ENCODE assay signal across 10 mouse cellular contexts in genomic region chr5:93265164-93265800, GRCm38 (mm10). TPM values are rescaled to one million over a fixed set of nuclear protein-coding genes. Genes with fewer than 3 reads are reported as not detected.
A peak's percentile ranks its signal among the peaks of the same experiment; 100 is the strongest.
DNase-seq lines count a peak whose midpoint lies in the region; ATAC-seq and TF ChIP-seq lines count a peak whose summit lies in the region.
"Had no signal": no experiment of that assay in that cellular context is flagged by ENCODE, and none has a peak within 500 bp of the region (broad histone marks: within the 10 kb centered on the region; RNA-seq: fewer than 3 reads in every experiment).

No protein-coding gene starts in this region.

- peaks cover 6% of the 10 kb centered on the region; the same call in 1 of the 2 replicates for H3K4me1 ChIP-seq in lung, embryonic 14.5 days (ENCODE audit: insufficient read depth)
- H3K4me1 ChIP-seq in limb, embryonic 14.5 days (ENCODE audit: control insufficient read depth, insufficient read depth, low read length), result peaks cover 14% of the 10 kb centered on the region
- peaks cover 25% of the 10 kb centered on the region for H3K4me1 ChIP-seq in neural tube, embryonic 15.5 days

- peak overlapping the region; percentile 88; the same call in 1 of the 2 replicates for H3K27ac ChIP-seq in lung, embryonic 14.5 days (ENCODE audit: low read depth)
- H3K27ac ChIP-seq in limb, embryonic 14.5 days (replicated peaks; ENCODE audit: low read depth, low read length), result 0 out of 2 replicates have a peak overlapping the region, but pooled peaks have one; percentile 10
- H3K27ac ChIP-seq in neural tube, embryonic 15.5 days (replicated peaks), result no peak overlapping the region
- H3K27ac ChIP-seq: embryonic facial prominence, embryonic 12.5 days; liver, embryonic 13.5 days had no signal

- TF ChIP-seq CTCF in lung, embryonic 14.5 days (IDR thresholded peaks at IDR 0.05; ENCODE audit: low read depth), result 0 out of 2 replicates have a peak, but pooled peaks have one; percentile 2

- no peak overlapping the region for H3K4me2 ChIP-seq in lung, embryonic 14.5 days
- no peak overlapping the region for H3K4me2 ChIP-seq in limb, embryonic 14.5 days (replicated peaks; ENCODE audit: low read depth, low read length, severe bottlenecking)
- no peak overlapping the region for H3K4me2 ChIP-seq in neural tube, embryonic 15.5 days

- DNase-seq in lung, embryonic 14.5 days, result peak; percentile 23
- no peak for DNase-seq in lung, postnatal 14 days
- no peak for DNase-seq in limb, embryonic 14.5 days (ENCODE audit: low spot score)
- DNase-seq in splenic B cell, adult 2 months (ENCODE audit: low read depth, low spot score), result peak; percentile 80
- DNase-seq: liver, embryonic 13.5 days; right cerebral cortex, adult 18-20 months had no signal

- 61% methylated on average over 7 of the region's 7 CpGs for WGBS in lung, embryonic 14.5 days
- WGBS in limb, embryonic 14.5 days, result 48% methylated on average over 7 of the region's 7 CpGs
- WGBS in neural tube, embryonic 15.5 days, result 83% methylated on average over 7 of the region's 7 CpGs

- no peak for TF ChIP-seq POLR2A in limb, embryonic 14.5 days (IDR thresholded peaks at IDR 0.05; ENCODE audit: borderline replicate concordance, extremely low read depth, insufficient read depth, insufficient read length)

- H3K27me3 ChIP-seq in lung, embryonic 14.5 days (ENCODE audit: insufficient read depth, low read length), result no peaks in the 10 kb centered on the region
- no peaks in the 10 kb centered on the region for H3K27me3 ChIP-seq in limb, embryonic 14.5 days (ENCODE audit: control insufficient read depth, insufficient read depth, low read length)
- no peaks in the 10 kb centered on the region for H3K27me3 ChIP-seq in splenic B cell, adult 2 months (ENCODE audit: control insufficient read depth, insufficient read depth, low read length, poor library complexity, severe bottlenecking)
- no peaks in the 10 kb centered on the region for H3K27me3 ChIP-seq in neural tube, embryonic 15.5 days (replicated peaks)
- H3K27me3 ChIP-seq: embryonic facial prominence, embryonic 12.5 days; liver, embryonic 13.5 days had no signal

- peaks cover 5% of the 10 kb centered on the region; the same call in 1 of the 2 replicates for H3K36me3 ChIP-seq in lung, embryonic 14.5 days (ENCODE audit: insufficient read depth)
- H3K36me3 ChIP-seq in limb, embryonic 14.5 days (ENCODE audit: control insufficient read depth, insufficient read depth, low read length), result no peaks in the 10 kb centered on the region; the same call in none of the 2 replicates
- H3K36me3 ChIP-seq in splenic B cell, adult 2 months (ENCODE audit: control insufficient read depth, insufficient read depth, low read length, poor library complexity, severe bottlenecking), result no peaks in the 10 kb centered on the region
- H3K36me3 ChIP-seq in neural tube, embryonic 15.5 days, result no peaks in the 10 kb centered on the region
- H3K36me3 ChIP-seq: liver, embryonic 13.5 days had no signal

- H3K9me3 ChIP-seq in lung, embryonic 14.5 days (ENCODE audit: low read depth, low read length), result no peaks in the 10 kb centered on the region
- no peaks in the 10 kb centered on the region for H3K9me3 ChIP-seq in limb, embryonic 14.5 days (ENCODE audit: control insufficient read depth, low read length)
- H3K9me3 ChIP-seq in neural tube, embryonic 15.5 days (replicated peaks), result no peaks in the 10 kb centered on the region
- H3K9me3 ChIP-seq: embryonic facial prominence, embryonic 12.5 days; liver, embryonic 13.5 days had no signal

- no peak for ATAC-seq in lung, embryonic 14.5 days (ENCODE audit: insufficient read depth)
- ATAC-seq in granulocyte monocyte progenitor cell, adult 5-6 weeks (replicated peaks; ENCODE audit: poor library complexity, severe bottlenecking), result peak; percentile 7
- no peak for ATAC-seq in limb, embryonic 14.5 days (ENCODE audit: low FRiP score, low read depth)
- ATAC-seq in cerebellum, adult (ENCODE audit: insufficient number of reproducible peaks, low FRiP score, low TSS enrichment), result no peak
- ATAC-seq in neural tube, embryonic 15.5 days (ENCODE audit: low FRiP score), result no peak

- H3K4me3 ChIP-seq in lung, embryonic 14.5 days (ENCODE audit: low read depth, low read length), result no peak overlapping the region
- H3K4me3 ChIP-seq in limb, embryonic 14.5 days (replicated peaks; ENCODE audit: low read length), result no peak overlapping the region
- no peak overlapping the region for H3K4me3 ChIP-seq in neural tube, embryonic 15.5 days (replicated peaks)
- H3K4me3 ChIP-seq: liver, embryonic 13.5 days had no signal

- no peak overlapping the region for H3K9ac ChIP-seq in lung, embryonic 14.5 days
- no peak overlapping the region for H3K9ac ChIP-seq in limb, embryonic 14.5 days (ENCODE audit: low read depth, low read length, severe bottlenecking)
- no peak overlapping the region for H3K9ac ChIP-seq in neural tube, embryonic 15.5 days (replicated peaks)
- H3K9ac ChIP-seq: embryonic facial prominence, embryonic 12.5 days; liver, embryonic 13.5 days had no signal

RNA-seq across cellular contexts. Expression of gene Ccng2, which starts 1.8 kb away (rescaled TPM):
- polyA plus RNA-seq in lung, embryonic 14.5 days (2014; fragmentation: Nextera tagmentation; extraction: Ambion mirVana), result 50.9 and 53.5 TPM in 2 replicates
- 14.1 and 16.3 TPM in 2 replicates for total RNA-seq in granulocyte monocyte progenitor cell, adult 5-6 weeks (2014; fragmentation: Nextera tagmentation)
- total RNA-seq in granulocyte monocyte progenitor cell, adult 5-6 weeks (2017), result 40.9 and 47.0 TPM in 2 replicates
- 44.9 and 48.2 TPM in 2 replicates for polyA plus RNA-seq in limb, embryonic 14.5 days (2012; rRNA removed)
- 60.4 and 69.0 TPM in 2 replicates for polyA plus RNA-seq in limb, embryonic 14.5 days (2014; fragmentation: Nextera tagmentation; extraction: Ambion mirVana)
- polyA plus RNA-seq in neural tube, embryonic 15.5 days (2015; fragmentation: Nextera tagmentation; extraction: Ambion mirVana), result 63.2 and 68.9 TPM in 2 replicates

RNA-seq across cellular contexts. Expression of gene 2010109A12Rik, which starts 59.0 kb away (rescaled TPM):
- 1.2 and 2.0 TPM in 2 replicates for polyA plus RNA-seq in lung, embryonic 14.5 days (2014; fragmentation: Nextera tagmentation; extraction: Ambion mirVana)
- not detected in 2 replicates for total RNA-seq in granulocyte monocyte progenitor cell, adult 5-6 weeks (2014; fragmentation: Nextera tagmentation)
- total RNA-seq in granulocyte monocyte progenitor cell, adult 5-6 weeks (2017), result 2.3 and 4.7 TPM in 2 replicates
- 0.37 and 0.47 TPM in 2 replicates for polyA plus RNA-seq in limb, embryonic 14.5 days (2012; rRNA removed)
- 0.97 and 1.0 TPM in 2 replicates for polyA plus RNA-seq in limb, embryonic 14.5 days (2014; fragmentation: Nextera tagmentation; extraction: Ambion mirVana)
- polyA plus RNA-seq in neural tube, embryonic 15.5 days (2015; fragmentation: Nextera tagmentation; extraction: Ambion mirVana), result 1.2 and 1.4 TPM in 2 replicates

RNA-seq across cellular contexts. Expression of gene Ccni, which starts 59.0 kb away (rescaled TPM):
- 157 and 165 TPM in 2 replicates for polyA plus RNA-seq in lung, embryonic 14.5 days (2014; fragmentation: Nextera tagmentation; extraction: Ambion mirVana)
- total RNA-seq in granulocyte monocyte progenitor cell, adult 5-6 weeks (2014; fragmentation: Nextera tagmentation), result 143 and 144 TPM in 2 replicates
- total RNA-seq in granulocyte monocyte progenitor cell, adult 5-6 weeks (2017), result 139 and 145 TPM in 2 replicates
- 83.6 and 96.6 TPM in 2 replicates for polyA plus RNA-seq in limb, embryonic 14.5 days (2012; rRNA removed)
- polyA plus RNA-seq in limb, embryonic 14.5 days (2014; fragmentation: Nextera tagmentation; extraction: Ambion mirVana), result 129 and 134 TPM in 2 replicates
- polyA plus RNA-seq in neural tube, embryonic 15.5 days (2015; fragmentation: Nextera tagmentation; extraction: Ambion mirVana), result 115 and 119 TPM in 2 replicates

Comparison
In these comparisons a context has a peak if more than half of its experiments do, and no peak if none do; other contexts are left out.
1. DNase-seq: peak in lung, embryonic 14.5 days (single experiment) and splenic B cell, adult 2 months (single experiment); none in lung, postnatal 14 days (single experiment) and limb, embryonic 14.5 days (single experiment).